Mouse (Mus musculus): ENCODE results near the gene Pck2. TPM values are rescaled to one million over a fixed set of nuclear protein-coding genes. Genes with fewer than 3 reads are reported as not detected.
A peak's percentile ranks its signal among the peaks of the same experiment; 100 is the strongest.

The Pck2 gene
- polyA plus RNA-seq, 1 experiment from 2014 or later: 43.4 TPM

GRCm38 (mm10) chr14:55542268-55542667, 2.2 kb downstream of the Pck2 start:
- 97% methylated on average over 12 of the region's 12 CpGs for WGBS
- no peaks in the 10 kb centered on the region for H3K9me3 ChIP-seq (ENCODE audit: control insufficient read depth, low read depth, low read length)
- ATAC-seq (ENCODE audit: insufficient number of reproducible peaks, insufficient read depth, low FRiP score, low read depth): no peak
- H3K4me3 ChIP-seq (ENCODE audit: low read depth, low read length): no peak overlapping the region
- peaks cover 38% of the 10 kb centered on the region for H3K36me3 ChIP-seq (ENCODE audit: control insufficient read depth, insufficient read depth, low read length)
- no peak overlapping the region for H3K4me2 ChIP-seq (replicated peaks; ENCODE audit: low read depth, low read length)
- no peak overlapping the region for H3K9ac ChIP-seq (replicated peaks; ENCODE audit: low read depth, low read length)
- H3K27me3 ChIP-seq (ENCODE audit: control insufficient read depth, insufficient read depth, low read length): no peaks in the 10 kb centered on the region
- H3K27ac ChIP-seq (ENCODE audit: low read length): no peak overlapping the region
- peaks cover 9% of the 10 kb centered on the region for H3K4me1 ChIP-seq (ENCODE audit: control insufficient read depth, insufficient read depth, low read length)

- Histone ChIP-seq H3K9ac (replicated peaks; ENCODE audit: low read depth, low read length) (no peak overlapping the region), H3K4me3 (ENCODE audit: low read depth, low read length) (no peak overlapping the region), H3K36me3 (ENCODE audit: control insufficient read depth, insufficient read depth, low read length) (peaks cover 57% of the 10 kb centered on the region), H3K27me3 (ENCODE audit: control insufficient read depth, insufficient read depth, low read length) (no peaks in the 10 kb centered on the region), H3K4me1 (ENCODE audit: control insufficient read depth, insufficient read depth, low read length) (peaks cover 9% of the 10 kb centered on the region), H3K27ac (ENCODE audit: low read length) (no peak overlapping the region), H3K9me3 (ENCODE audit: control insufficient read depth, low read depth, low read length) (no peaks in the 10 kb centered on the region), H3K4me2 (replicated peaks; ENCODE audit: low read depth, low read length) (no peak overlapping the region)
- no peak for ATAC-seq (ENCODE audit: insufficient number of reproducible peaks, insufficient read depth, low FRiP score, low read depth)
- WGBS: 83% methylated on average over 9 of the region's 9 CpGs
These were observed 4.3 kb downstream of the Pck2 start for GRCm38 (mm10) chr14:55544334-55544733.

- H3K4me1 ChIP-seq (ENCODE audit: control insufficient read depth, insufficient read depth, low read length): no peaks in the 10 kb centered on the region
- H3K4me2 ChIP-seq (replicated peaks; ENCODE audit: low read depth, low read length): no peak overlapping the region
- no peak overlapping the region for H3K9ac ChIP-seq (replicated peaks; ENCODE audit: low read depth, low read length)
- H3K36me3 ChIP-seq (ENCODE audit: control insufficient read depth, insufficient read depth, low read length): peaks cover 37% of the 10 kb centered on the region
- no peaks in the 10 kb centered on the region for H3K9me3 ChIP-seq (ENCODE audit: control insufficient read depth, low read depth, low read length)
- no peak for ATAC-seq (ENCODE audit: insufficient number of reproducible peaks, insufficient read depth, low FRiP score, low read depth)
- no peak overlapping the region for H3K27ac ChIP-seq (ENCODE audit: low read length)
- H3K27me3 ChIP-seq (ENCODE audit: control insufficient read depth, insufficient read depth, low read length): no peaks in the 10 kb centered on the region
- no peak overlapping the region for H3K4me3 ChIP-seq (ENCODE audit: low read depth, low read length)
- 86% methylated on average over 6 of the region's 6 CpGs for WGBS
These were observed 10.1 kb downstream of the Pck2 start for GRCm38 (mm10) chr14:55550191-55550590.

- Histone ChIP-seq H3K4me3 (ENCODE audit: low read depth, low read length) (no peak overlapping the region), H3K9ac (replicated peaks; ENCODE audit: low read depth, low read length) (no peak overlapping the region), H3K4me1 (ENCODE audit: control insufficient read depth, insufficient read depth, low read length) (no peaks in the 10 kb centered on the region), H3K9me3 (ENCODE audit: control insufficient read depth, low read depth, low read length) (no peaks in the 10 kb centered on the region), H3K4me2 (replicated peaks; ENCODE audit: low read depth, low read length) (no peak overlapping the region), H3K36me3 (ENCODE audit: control insufficient read depth, insufficient read depth, low read length) (peaks cover 29% of the 10 kb centered on the region), H3K27me3 (ENCODE audit: control insufficient read depth, insufficient read depth, low read length) (no peaks in the 10 kb centered on the region), H3K27ac (ENCODE audit: low read length) (no peak overlapping the region)
- no peak for ATAC-seq (ENCODE audit: insufficient number of reproducible peaks, insufficient read depth, low FRiP score, low read depth)
- WGBS: 69% methylated on average over 5 of the region's 5 CpGs
These were observed 11.3 kb downstream of the Pck2 start for GRCm38 (mm10) chr14:55551347-55551746.

GRCm38 (mm10) chr14:55551794-55552193, 11.7 kb downstream of the Pck2 start:
- Histone ChIP-seq H3K4me3 (ENCODE audit: low read depth, low read length) (no peak overlapping the region), H3K36me3 (ENCODE audit: control insufficient read depth, insufficient read depth, low read length) (peaks cover 24% of the 10 kb centered on the region), H3K27me3 (ENCODE audit: control insufficient read depth, insufficient read depth, low read length) (no peaks in the 10 kb centered on the region), H3K27ac (ENCODE audit: low read length) (no peak overlapping the region), H3K9me3 (ENCODE audit: control insufficient read depth, low read depth, low read length) (no peaks in the 10 kb centered on the region), H3K9ac (replicated peaks; ENCODE audit: low read depth, low read length) (no peak overlapping the region), H3K4me1 (ENCODE audit: control insufficient read depth, insufficient read depth, low read length) (0 out of 2 replicates have a peak, but pooled peaks cover 1% of the 10 kb centered on the region), H3K4me2 (replicated peaks; ENCODE audit: low read depth, low read length) (no peak overlapping the region)
- 85% methylated on average over 8 of the region's 8 CpGs for WGBS
- no peak for ATAC-seq (ENCODE audit: insufficient number of reproducible peaks, insufficient read depth, low FRiP score, low read depth)

DNA sequence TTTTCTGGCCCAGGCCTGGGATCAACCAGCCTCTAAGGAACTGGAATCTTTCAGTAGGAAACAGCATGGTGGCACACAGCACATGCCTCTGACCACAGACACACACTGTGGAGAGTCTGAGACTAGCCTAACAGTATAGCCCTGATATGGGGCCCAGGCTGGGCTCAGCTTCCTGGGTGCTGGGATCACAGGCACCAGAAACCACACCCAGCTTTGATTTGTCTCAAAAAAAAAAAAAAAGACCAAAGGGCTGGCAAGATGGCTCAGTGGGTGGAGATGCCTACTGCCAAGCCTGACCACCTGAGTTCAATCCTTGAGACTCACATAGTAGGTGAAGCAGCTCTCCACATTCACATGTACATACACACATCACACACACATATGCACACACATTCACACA, 14.6 kb downstream of the Pck2 start:
- no peaks in the 10 kb centered on the region for H3K9me3 ChIP-seq (ENCODE audit: control insufficient read depth, low read depth, low read length)

GRCm38 (mm10) chr14:55555788-55556187, 15.7 kb downstream of the Pck2 start:
- Histone ChIP-seq H3K9me3 (ENCODE audit: control insufficient read depth, low read depth, low read length) (no peaks in the 10 kb centered on the region), H3K27ac (ENCODE audit: low read length) (no peak overlapping the region), H3K36me3 (ENCODE audit: control insufficient read depth, insufficient read depth, low read length) (no peaks in the 10 kb centered on the region), H3K9ac (replicated peaks; ENCODE audit: low read depth, low read length) (no peak overlapping the region), H3K4me2 (replicated peaks; ENCODE audit: low read depth, low read length) (no peak overlapping the region), H3K4me3 (ENCODE audit: low read depth, low read length) (no peak overlapping the region), H3K27me3 (ENCODE audit: control insufficient read depth, insufficient read depth, low read length) (no peaks in the 10 kb centered on the region), H3K4me1 (ENCODE audit: control insufficient read depth, insufficient read depth, low read length) (peaks cover 8% of the 10 kb centered on the region; the same call in 1 of the 2 replicates)
- WGBS: 81% methylated on average over 3 of the region's 3 CpGs
- ATAC-seq (ENCODE audit: insufficient number of reproducible peaks, insufficient read depth, low FRiP score, low read depth): no peak

More for the DNA sequence above, 14.6 kb downstream of the Pck2 start:
- H3K4me3 ChIP-seq (ENCODE audit: low read depth, low read length): no peak overlapping the region
- no peaks in the 10 kb centered on the region for H3K36me3 ChIP-seq (ENCODE audit: control insufficient read depth, insufficient read depth, low read length)
- H3K9ac ChIP-seq (replicated peaks; ENCODE audit: low read depth, low read length): no peak overlapping the region
- H3K4me2 ChIP-seq (replicated peaks; ENCODE audit: low read depth, low read length): no peak overlapping the region
- no peak for ATAC-seq (ENCODE audit: insufficient number of reproducible peaks, insufficient read depth, low FRiP score, low read depth)
- no peaks in the 10 kb centered on the region for H3K27me3 ChIP-seq (ENCODE audit: control insufficient read depth, insufficient read depth, low read length)
- H3K27ac ChIP-seq (ENCODE audit: low read length): no peak overlapping the region
- peaks cover 8% of the 10 kb centered on the region; the same call in 1 of the 2 replicates for H3K4me1 ChIP-seq (ENCODE audit: control insufficient read depth, insufficient read depth, low read length)

DNA sequence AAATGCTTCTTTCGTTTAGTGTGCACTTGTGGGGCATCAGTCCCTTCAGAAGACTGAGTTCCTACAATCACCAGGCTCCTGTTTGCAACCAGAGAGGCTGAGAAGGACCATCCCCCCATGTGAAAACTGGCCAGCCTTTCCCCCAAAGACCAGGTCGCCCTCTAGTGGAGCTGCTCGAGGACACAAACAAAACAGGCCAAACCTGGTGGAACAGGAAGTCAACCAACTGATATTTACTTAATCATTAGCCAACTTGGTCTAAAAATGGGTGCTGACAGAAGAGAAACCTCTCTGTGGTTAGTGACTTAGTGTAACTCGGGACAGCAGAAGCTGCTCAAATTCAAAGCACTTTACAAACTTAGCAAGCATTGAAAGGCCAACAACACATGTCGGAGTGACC, 16.9 kb downstream of the Pck2 start:
- Histone ChIP-seq H3K9me3 (ENCODE audit: control insufficient read depth, low read depth, low read length) (no peaks in the 10 kb centered on the region), H3K4me1 (ENCODE audit: control insufficient read depth, insufficient read depth, low read length) (peaks cover 18% of the 10 kb centered on the region), H3K9ac (replicated peaks; ENCODE audit: low read depth, low read length) (no peak overlapping the region), H3K4me2 (replicated peaks; ENCODE audit: low read depth, low read length) (no peak overlapping the region), H3K36me3 (ENCODE audit: control insufficient read depth, insufficient read depth, low read length) (no peaks in the 10 kb centered on the region), H3K4me3 (ENCODE audit: low read depth, low read length) (no peak overlapping the region), H3K27ac (ENCODE audit: low read length) (peak overlapping the region; percentile 52; the same call in 1 of the 2 replicates), H3K27me3 (ENCODE audit: control insufficient read depth, insufficient read depth, low read length) (no peaks in the 10 kb centered on the region)
- no peak for ATAC-seq (ENCODE audit: insufficient number of reproducible peaks, insufficient read depth, low FRiP score, low read depth)
- WGBS: 19% methylated on average over 5 of the region's 5 CpGs

- Histone ChIP-seq H3K27ac (ENCODE audit: low read length) (peak overlapping the region; percentile 52; the same call in 1 of the 2 replicates), H3K4me3 (ENCODE audit: low read depth, low read length) (no peak overlapping the region), H3K27me3 (ENCODE audit: control insufficient read depth, insufficient read depth, low read length) (no peaks in the 10 kb centered on the region), H3K9ac (replicated peaks; ENCODE audit: low read depth, low read length) (no peak overlapping the region), H3K4me1 (ENCODE audit: control insufficient read depth, insufficient read depth, low read length) (peaks cover 20% of the 10 kb centered on the region), H3K36me3 (ENCODE audit: control insufficient read depth, insufficient read depth, low read length) (no peaks in the 10 kb centered on the region), H3K4me2 (replicated peaks; ENCODE audit: low read depth, low read length) (no peak overlapping the region), H3K9me3 (ENCODE audit: control insufficient read depth, low read depth, low read length) (no peaks in the 10 kb centered on the region)
- 86% methylated on average over 3 of the region's 3 CpGs for WGBS
- ATAC-seq (ENCODE audit: insufficient number of reproducible peaks, insufficient read depth, low FRiP score, low read depth): no peak
These were observed 17.5 kb downstream of the Pck2 start for GRCm38 (mm10) chr14:55557587-55557986.
